ENCODE assay signal across 8 mouse cellular contexts in the genomic region with DNA sequence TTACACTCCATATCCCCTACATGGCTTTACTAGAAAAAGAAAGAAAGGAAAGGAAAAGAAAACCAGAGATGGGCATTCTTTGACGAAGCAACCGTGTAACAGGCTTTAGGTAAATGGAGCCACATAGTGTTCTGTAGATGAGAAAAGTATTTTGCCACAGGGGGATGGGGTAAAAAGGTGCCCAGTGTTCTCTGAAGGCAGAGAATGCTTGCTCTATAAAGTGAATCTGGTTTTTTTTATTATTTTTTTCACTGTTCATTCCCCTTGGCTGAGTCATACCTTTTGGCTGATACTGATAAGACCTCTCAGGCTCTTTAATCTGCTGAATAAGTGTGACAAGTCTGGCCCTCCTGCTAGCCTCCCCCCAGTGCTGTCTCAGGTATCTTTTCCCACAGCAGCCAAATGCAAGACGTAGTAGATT.
DNase-seq lines count a peak whose midpoint lies in the region; ATAC-seq and TF ChIP-seq lines count a peak whose summit lies in the region.

No protein-coding gene starts in this region.

- H3K27me3 ChIP-seq in heart, postnatal 0 days (ENCODE audit: control insufficient read depth, insufficient read depth, low read length), result no peaks in the 10 kb centered on the region
- no peaks in the 10 kb centered on the region for H3K27me3 ChIP-seq in forebrain, embryonic 13.5 days
- H3K27me3 ChIP-seq in liver, embryonic 16.5 days (ENCODE audit: control insufficient read depth, insufficient read depth, low read depth, low read length), result no peaks in the 10 kb centered on the region; the same call in 1 of the 2 replicates

- H3K9me3 ChIP-seq in heart, postnatal 0 days (replicated peaks; ENCODE audit: control insufficient read depth, low read length), result no peaks in the 10 kb centered on the region
- H3K9me3 ChIP-seq in forebrain, embryonic 13.5 days (replicated peaks), result no peaks in the 10 kb centered on the region
- no peaks in the 10 kb centered on the region for H3K9me3 ChIP-seq in liver, embryonic 16.5 days (replicated peaks; ENCODE audit: control insufficient read depth, low read length)

- no peak for TF ChIP-seq CTCF in heart, postnatal 0 days (IDR thresholded peaks at IDR 0.05; ENCODE audit: low read depth)

- 41% methylated on average over 3 of the region's 3 CpGs for WGBS in heart, postnatal 0 days
- WGBS in forebrain, embryonic 13.5 days, result 3% methylated on average over 3 of the region's 3 CpGs
- 36% methylated on average over 3 of the region's 3 CpGs for WGBS in liver, embryonic 16.5 days (ENCODE audit: insufficient replicate concordance)

- TF ChIP-seq EP300 in heart, postnatal 0 days (IDR thresholded peaks at IDR 0.05; ENCODE audit: low read depth), result no peak

- ATAC-seq in heart, postnatal 0 days (ENCODE audit: insufficient read depth, low read depth), result peak; percentile 66
- ATAC-seq in forebrain, embryonic 13.5 days, result peak; percentile 49
- peak; percentile 96 for ATAC-seq in liver, embryonic 16.5 days (ENCODE audit: low read depth)

- no peak overlapping the region for H3K4me3 ChIP-seq in heart, postnatal 0 days (ENCODE audit: low read depth, low read length)
- no peak overlapping the region for H3K4me3 ChIP-seq in forebrain, embryonic 13.5 days
- H3K4me3 ChIP-seq in liver, embryonic 16.5 days (ENCODE audit: low read depth, low read length), result 0 out of 2 replicates have a peak overlapping the region, but pooled peaks have one; percentile 6

- intact Hi-C loops in heart, postnatal 14 days (cut with DNase I), result loop anchor here (2.0 kb wide), 2 partner anchors 68 to 124 kb away; no protein-coding TSS in a partner anchor

- H3K9ac ChIP-seq in heart, postnatal 0 days (replicated peaks; ENCODE audit: low read depth, low read length), result no peak overlapping the region
- H3K9ac ChIP-seq in forebrain, embryonic 13.5 days, result no peak overlapping the region
- peak overlapping the region; percentile 21; the same call in 1 of the 2 replicates for H3K9ac ChIP-seq in liver, embryonic 16.5 days (ENCODE audit: low read depth, low read length)

- no peaks in the 10 kb centered on the region for H3K36me3 ChIP-seq in heart, postnatal 0 days (replicated peaks; ENCODE audit: control insufficient read depth, insufficient read depth, low read length)
- H3K36me3 ChIP-seq in forebrain, embryonic 13.5 days (ENCODE audit: poor library complexity, severe bottlenecking), result no peaks in the 10 kb centered on the region
- no peaks in the 10 kb centered on the region for H3K36me3 ChIP-seq in liver, embryonic 16.5 days (ENCODE audit: control insufficient read depth, insufficient read depth)

- DNase-seq in heart, postnatal 0 days (ENCODE audit: low spot score), result peak; percentile 13
- DNase-seq in heart, postnatal 14 days, result no peak
- peak; percentile 32 for DNase-seq in NIH3T3 (ENCODE audit: low read depth)
- no peak for DNase-seq in left cerebral cortex, adult 8-10 months (ENCODE audit: low spot score in 2 of 2)
- DNase-seq in spleen, postnatal 14 days (ENCODE audit: low spot score in 2 of 2), result no peak
- DNase-seq in right cerebral cortex, postnatal 10 days (ENCODE audit: low spot score in 2 of 2), result no peak

- H3K27ac ChIP-seq in heart, postnatal 0 days (ENCODE audit: low read depth), result peak overlapping the region; percentile 57; the same call in 1 of the 2 replicates
- H3K27ac ChIP-seq in forebrain, embryonic 13.5 days, result peak overlapping the region; percentile 82
- H3K27ac ChIP-seq in liver, embryonic 16.5 days (ENCODE audit: low read length), result peak overlapping the region; percentile 94

- peaks cover 18% of the 10 kb centered on the region; the same call in 1 of the 2 replicates for H3K4me1 ChIP-seq in heart, postnatal 0 days (ENCODE audit: control insufficient read depth, insufficient read depth)
- peaks cover 32% of the 10 kb centered on the region for H3K4me1 ChIP-seq in forebrain, embryonic 13.5 days
- H3K4me1 ChIP-seq in liver, embryonic 16.5 days (ENCODE audit: control insufficient read depth, low read depth, low read length), result peaks cover 23% of the 10 kb centered on the region

- no peak overlapping the region for H3K4me2 ChIP-seq in heart, postnatal 0 days (ENCODE audit: low read depth, low read length)
- H3K4me2 ChIP-seq in forebrain, embryonic 13.5 days, result peak overlapping the region; percentile 40
- peak overlapping the region; percentile 65 for H3K4me2 ChIP-seq in liver, embryonic 16.5 days (ENCODE audit: low read depth, low read length)

Comparison
In these comparisons a context has a peak if more than half of its experiments do, and no peak if none do; other contexts are left out.
1. DNase-seq: peak in heart, postnatal 0 days (single experiment) and NIH3T3 (single experiment); none in heart, postnatal 14 days (0 of 2), left cerebral cortex, adult 8-10 months (0 of 2), spleen, postnatal 14 days (0 of 2) and right cerebral cortex, postnatal 10 days (0 of 2).
2. Peak in every context shown above with its lines, with median percentiles within 50 percentile points of each other: ATAC-seq and H3K27ac ChIP-seq.